Mouse (Mus musculus): ENCODE data around the gene Ubqln1. TPM values are rescaled to one million over a fixed set of nuclear protein-coding genes. Genes with fewer than 3 reads are reported as not detected.

Gene Ubqln1
- polyA plus RNA-seq (2012; rRNA removed), result 95.2 and 117 TPM in 2 replicates

- Histone ChIP-seq H3K4me3 (ENCODE audit: control insufficient read depth, low read depth, low read length) (peak within 1 kb of the TSS; percentile 96), H3K4me1 (ENCODE audit: control insufficient read depth, insufficient read depth, low read length) (no peaks in the 10 kb centered on the region; the same call in 1 of the 2 replicates), H3K36me3 (ENCODE audit: control insufficient read depth, insufficient read depth, low read length) (no peaks in the 10 kb centered on the region), H3K27ac (ENCODE audit: control insufficient read depth, insufficient read depth, low read depth, low read length) (peak within 1 kb of the TSS; percentile 95), H3K27me3 (ENCODE audit: control insufficient read depth, insufficient read depth, low read length) (no peaks in the 10 kb centered on the region)
- TF ChIP-seq POLR2A (IDR thresholded peaks at IDR 0.05; ENCODE audit: control insufficient read depth, low read depth, low read length) (peak; percentile 98), CTCF (IDR thresholded peaks at IDR 0.05; ENCODE audit: control insufficient read depth, insufficient read depth, insufficient replicate concordance, low read depth, low read length) (0 out of 2 replicates have a peak, but pooled peaks have one; percentile 7)
These were observed at the start of gene Ubqln1 for GRCm38 (mm10) chr13:58215592-58216341. TSS of gene Ubqln1 (minus strand) at chr13:58215653.

- Histone ChIP-seq H3K4me1 (ENCODE audit: control insufficient read depth, insufficient read depth, low read length) (0 out of 2 replicates have a peak, but pooled peaks cover 2% of the 10 kb centered on the region), H3K27ac (ENCODE audit: control insufficient read depth, insufficient read depth, low read depth, low read length) (no peak overlapping the region), H3K36me3 (ENCODE audit: control insufficient read depth, insufficient read depth, low read length) (peaks cover 3% of the 10 kb centered on the region), H3K4me3 (ENCODE audit: control insufficient read depth, low read depth, low read length) (no peak overlapping the region), H3K27me3 (ENCODE audit: control insufficient read depth, insufficient read depth, low read length) (no peaks in the 10 kb centered on the region)
- no peak for TF ChIP-seq CTCF (IDR thresholded peaks at IDR 0.05; ENCODE audit: control insufficient read depth, insufficient read depth, insufficient replicate concordance, low read depth, low read length)
- TF ChIP-seq POLR2A (IDR thresholded peaks at IDR 0.05; ENCODE audit: control insufficient read depth, low read depth, low read length), result no peak
These were observed 48.1 kb upstream of the Ubqln1 start for GRCm38 (mm10) chr13:58263546-58263945.

- Histone ChIP-seq H3K27me3 (ENCODE audit: control insufficient read depth, insufficient read depth, low read length) (no peaks in the 10 kb centered on the region), H3K36me3 (ENCODE audit: control insufficient read depth, insufficient read depth, low read length) (peaks cover 4% of the 10 kb centered on the region), H3K4me3 (ENCODE audit: control insufficient read depth, low read depth, low read length) (no peak overlapping the region), H3K4me1 (ENCODE audit: control insufficient read depth, insufficient read depth, low read length) (0 out of 2 replicates have a peak, but pooled peaks cover 2% of the 10 kb centered on the region), H3K27ac (ENCODE audit: control insufficient read depth, insufficient read depth, low read depth, low read length) (peak overlapping the region; percentile 10; the same call in 1 of the 2 replicates)
- TF ChIP-seq CTCF (IDR thresholded peaks at IDR 0.05; ENCODE audit: control insufficient read depth, insufficient read depth, insufficient replicate concordance, low read depth, low read length) (no peak), POLR2A (IDR thresholded peaks at IDR 0.05; ENCODE audit: control insufficient read depth, low read depth, low read length) (no peak)
These were observed 46.2 kb upstream of the Ubqln1 start for GRCm38 (mm10) chr13:58261674-58262073.

GRCm38 (mm10) chr13:58253268-58253667 lies 37.8 kb upstream of the Ubqln1 start:
- H3K27me3 ChIP-seq (ENCODE audit: control insufficient read depth, insufficient read depth, low read length), result no peaks in the 10 kb centered on the region
- H3K36me3 ChIP-seq (ENCODE audit: control insufficient read depth, insufficient read depth, low read length), result peaks cover 8% of the 10 kb centered on the region
- H3K27ac ChIP-seq (ENCODE audit: control insufficient read depth, insufficient read depth, low read depth, low read length), result no peak overlapping the region
- H3K4me3 ChIP-seq (ENCODE audit: control insufficient read depth, low read depth, low read length), result no peak overlapping the region
- TF ChIP-seq CTCF (IDR thresholded peaks at IDR 0.05; ENCODE audit: control insufficient read depth, insufficient read depth, insufficient replicate concordance, low read depth, low read length) (no peak), POLR2A (IDR thresholded peaks at IDR 0.05; ENCODE audit: control insufficient read depth, low read depth, low read length) (no peak)
- H3K4me1 ChIP-seq (ENCODE audit: control insufficient read depth, insufficient read depth, low read length), result no peaks in the 10 kb centered on the region

GRCm38 (mm10) chr13:58248957-58249356 lies 33.5 kb upstream of the Ubqln1 start:
- peaks cover 6% of the 10 kb centered on the region for H3K36me3 ChIP-seq (ENCODE audit: control insufficient read depth, insufficient read depth, low read length)

GRCm38 (mm10) chr13:58236536-58236935 lies 21.1 kb upstream of the Ubqln1 start:
- Histone ChIP-seq H3K27me3 (ENCODE audit: control insufficient read depth, insufficient read depth, low read length) (no peaks in the 10 kb centered on the region), H3K27ac (ENCODE audit: control insufficient read depth, insufficient read depth, low read depth, low read length) (no peak overlapping the region), H3K4me1 (ENCODE audit: control insufficient read depth, insufficient read depth, low read length) (no peaks in the 10 kb centered on the region), H3K4me3 (ENCODE audit: control insufficient read depth, low read depth, low read length) (no peak overlapping the region), H3K36me3 (ENCODE audit: control insufficient read depth, insufficient read depth, low read length) (peaks cover 3% of the 10 kb centered on the region)
- no peak for TF ChIP-seq CTCF (IDR thresholded peaks at IDR 0.05; ENCODE audit: control insufficient read depth, insufficient read depth, insufficient replicate concordance, low read depth, low read length)
- no peak for TF ChIP-seq POLR2A (IDR thresholded peaks at IDR 0.05; ENCODE audit: control insufficient read depth, low read depth, low read length)

More at GRCm38 (mm10) chr13:58248957-58249356, 33.5 kb upstream of the Ubqln1 start:
- H3K27me3 ChIP-seq (ENCODE audit: control insufficient read depth, insufficient read depth, low read length), result no peaks in the 10 kb centered on the region
- H3K4me3 ChIP-seq (ENCODE audit: control insufficient read depth, low read depth, low read length), result no peak overlapping the region
- H3K4me1 ChIP-seq (ENCODE audit: control insufficient read depth, insufficient read depth, low read length), result no peaks in the 10 kb centered on the region
- H3K27ac ChIP-seq (ENCODE audit: control insufficient read depth, insufficient read depth, low read depth, low read length), result no peak overlapping the region
- no peak for TF ChIP-seq CTCF (IDR thresholded peaks at IDR 0.05; ENCODE audit: control insufficient read depth, insufficient read depth, insufficient replicate concordance, low read depth, low read length)
- no peak for TF ChIP-seq POLR2A (IDR thresholded peaks at IDR 0.05; ENCODE audit: control insufficient read depth, low read depth, low read length)

- Histone ChIP-seq H3K27me3 (ENCODE audit: control insufficient read depth, insufficient read depth, low read length) (no peaks in the 10 kb centered on the region), H3K36me3 (ENCODE audit: control insufficient read depth, insufficient read depth, low read length) (peaks cover 1% of the 10 kb centered on the region; the same call in 1 of the 2 replicates), H3K27ac (ENCODE audit: control insufficient read depth, insufficient read depth, low read depth, low read length) (no peak overlapping the region), H3K4me1 (ENCODE audit: control insufficient read depth, insufficient read depth, low read length) (no peaks in the 10 kb centered on the region), H3K4me3 (ENCODE audit: control insufficient read depth, low read depth, low read length) (no peak overlapping the region)
- TF ChIP-seq CTCF (IDR thresholded peaks at IDR 0.05; ENCODE audit: control insufficient read depth, insufficient read depth, insufficient replicate concordance, low read depth, low read length) (peak; percentile 41; the same call in 1 of the 2 replicates), POLR2A (IDR thresholded peaks at IDR 0.05; ENCODE audit: control insufficient read depth, low read depth, low read length) (no peak)
These were observed 17.2 kb upstream of the Ubqln1 start for GRCm38 (mm10) chr13:58232611-58233010.
